Mouse (Mus musculus): ENCODE results near the gene Ctcf.

DNA sequence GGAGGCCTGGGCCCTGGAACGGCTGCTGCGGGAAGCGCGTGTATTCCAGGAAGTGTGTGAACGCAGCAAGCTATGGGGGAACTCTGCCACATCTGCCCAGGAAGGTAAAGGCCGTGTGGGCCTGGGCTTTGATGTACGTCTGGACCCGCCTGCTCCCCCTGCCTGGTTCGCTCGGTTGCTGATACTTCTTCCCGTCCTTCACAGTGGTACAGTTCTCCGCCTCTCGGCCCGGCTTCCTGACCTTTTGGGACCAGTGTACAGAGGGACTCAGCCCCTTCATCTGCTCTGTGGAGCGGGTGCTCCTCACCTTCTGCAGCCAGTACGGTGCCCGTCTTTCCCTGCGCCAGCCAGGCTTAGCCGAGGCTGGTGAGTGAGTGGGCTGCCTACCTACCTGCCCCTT lies 16.2 kb upstream of the Ctcf start:
- TF ChIP-seq POLR2A (IDR thresholded peaks at IDR 0.05; ENCODE audit: low read depth, low read length) (no peak), CTCF (IDR thresholded peaks at IDR 0.05; ENCODE audit: borderline replicate concordance, insufficient read depth, low read length) (no peak)
